Mouse (Mus musculus) bone marrow macrophage, adult 2 months (primary cell): ENCODE measurements around the gene Gm13283. TPM values are rescaled to one million over a fixed set of nuclear protein-coding genes. Genes with fewer than 3 reads are reported as not detected.

Source experiments
- polyA plus RNA-seq: library from polyadenylated mRNA; stranded (reverse); fragments of >200 nt; gene quantifications from 2 replicates; pipeline ENCODE4 v1.2.4, GENCODE M21; 2012; ENCODE audit not compliant: missing spikeins, insufficient read depth, insufficient read length

Gm13283 gene
- polyA plus RNA-seq, 1 experiment = not detected

Other genes with a start within 250 kb of the Gm13283 start
- not detected in 2 replicates for gene Ifnb1, start 237.3 kb upstream of the Gm13283 start, polyA plus RNA-seq
- gene Ifna15, start 201.9 kb upstream of the Gm13283 start, polyA plus RNA-seq = not detected in 2 replicates
- gene Ifna14, start 188.3 kb upstream of the Gm13283 start, polyA plus RNA-seq = not detected in 2 replicates
- gene Ifna9, start 167.7 kb upstream of the Gm13283 start, polyA plus RNA-seq = not detected in 2 replicates
- gene Ifna12, start 156.7 kb upstream of the Gm13283 start, polyA plus RNA-seq = not detected in 2 replicates
- gene C87499, start 125.7 kb upstream of the Gm13283 start, polyA plus RNA-seq = not detected in 2 replicates
- gene Ifna13, start 115.7 kb upstream of the Gm13283 start, polyA plus RNA-seq = not detected in 2 replicates
- gene Ifna16, start 83.2 kb upstream of the Gm13283 start, polyA plus RNA-seq = not detected in 2 replicates
- not detected in 2 replicates for gene Ifna2, start 76.2 kb upstream of the Gm13283 start, polyA plus RNA-seq
- gene Ifnab, start 68.8 kb upstream of the Gm13283 start, polyA plus RNA-seq = not detected in 2 replicates
- gene Gm26566, start 38.3 kb upstream of the Gm13283 start, polyA plus RNA-seq = not detected in 2 replicates
- 60.5 and 64.8 TPM in 2 replicates for gene Klhl9, start 37.7 kb upstream of the Gm13283 start, polyA plus RNA-seq
- not detected in 2 replicates for gene Gm13271, start 5.3 kb upstream of the Gm13283 start, polyA plus RNA-seq
- gene Gm13290, start 13.7 kb downstream of the Gm13283 start, polyA plus RNA-seq = not detected in 2 replicates
- gene Gm13289, start 16.8 kb downstream of the Gm13283 start, polyA plus RNA-seq = not detected in 2 replicates
- gene Gm13272, start 19.7 kb downstream of the Gm13283 start, polyA plus RNA-seq = not detected in 2 replicates
- not detected in 2 replicates for gene Ifnz, start 22.0 kb downstream of the Gm13283 start, polyA plus RNA-seq
- gene Gm13276, start 25.6 kb downstream of the Gm13283 start, polyA plus RNA-seq = not detected in 2 replicates
- not detected in 2 replicates for gene Gm13277, start 28.5 kb downstream of the Gm13283 start, polyA plus RNA-seq
- gene Gm13278, start 31.4 kb downstream of the Gm13283 start, polyA plus RNA-seq = not detected in 2 replicates
- not detected in 2 replicates for gene Gm13275, start 34.4 kb downstream of the Gm13283 start, polyA plus RNA-seq
- not detected in 2 replicates for gene Gm13279, start 37.3 kb downstream of the Gm13283 start, polyA plus RNA-seq
- not detected in 2 replicates for gene Gm13285, start 39.5 kb downstream of the Gm13283 start, polyA plus RNA-seq
- gene Gm13287, start 43.1 kb downstream of the Gm13283 start, polyA plus RNA-seq = not detected in 2 replicates
- gene Gm13288, start 45.4 kb downstream of the Gm13283 start, polyA plus RNA-seq = not detected in 2 replicates
- not detected in 2 replicates for gene Ifna7, start 56.1 kb downstream of the Gm13283 start, polyA plus RNA-seq
- gene Ifna11, start 59.8 kb downstream of the Gm13283 start, polyA plus RNA-seq = not detected in 2 replicates
- gene Ifna6, start 67.3 kb downstream of the Gm13283 start, polyA plus RNA-seq = not detected in 2 replicates
- not detected in 2 replicates for gene Ifna5, start 75.4 kb downstream of the Gm13283 start, polyA plus RNA-seq
- not detected in 2 replicates for gene Ifna4, start 81.7 kb downstream of the Gm13283 start, polyA plus RNA-seq
- not detected in 2 replicates for gene Ifna1, start 90.0 kb downstream of the Gm13283 start, polyA plus RNA-seq
- not detected in 2 replicates for gene Ifne, start 120.1 kb downstream of the Gm13283 start, polyA plus RNA-seq